Mouse (Mus musculus) gastrocnemius, adult 8-10 months (tissue): ENCODE measurements around the gene Vtcn1. TPM values are rescaled to one million over a fixed set of nuclear protein-coding genes. Genes with fewer than 3 reads are reported as not detected.
"Not testable (repeated sequence)": the region's sequence is repeated elsewhere in the genome, so short reads cannot be mapped to it uniquely, and the experiment has no call there.

Source experiments
- DNase-seq, 2 experiments: peaks; one replicate each; pipeline ENCODE4 v3.0.0; 2022; ENCODE audit warnings: low spot score in 2 of 2
- total RNA-seq, 4 experiments: library from RNA; stranded (reverse); gene quantifications; 2 replicates each; pipeline ENCODE4 v1.2.4; 2022

Vtcn1 gene
- total RNA-seq = under 1 TPM in 2 of 4 experiments, not detected in 2; 0.13 to 0.17 TPM

GRCm38 (mm10) chr3:100825225-100825965 is at the start of gene Vtcn1:
Gene Vtcn1 (plus strand): TSS chr3:100825459.
- DNase-seq = no peak

GRCm38 (mm10) chr3:100776967-100777366 is 48.3 kb upstream of the Vtcn1 start:
- DNase-seq = no peak

GRCm38 (mm10) chr3:100777568-100777967 is 47.7 kb upstream of the Vtcn1 start:
- DNase-seq = no peak

- no peak for DNase-seq
Observed at GRCm38 (mm10) chr3:100786076-100786475, 39.2 kb upstream of the Vtcn1 start.

GRCm38 (mm10) chr3:100791670-100792069 is 33.6 kb upstream of the Vtcn1 start:
- DNase-seq = no peak

GRCm38 (mm10) chr3:100793345-100793744 is 31.9 kb upstream of the Vtcn1 start:
- DNase-seq = no peak

GRCm38 (mm10) chr3:100796571-100796970 is 28.7 kb upstream of the Vtcn1 start:
- no peak for DNase-seq

- DNase-seq = no peak
Observed at GRCm38 (mm10) chr3:100797166-100798145, 27.8 kb upstream of the Vtcn1 start.

GRCm38 (mm10) chr3:100798872-100799422 is 26.3 kb upstream of the Vtcn1 start:
- no peak for DNase-seq

- DNase-seq = no peak
Observed at GRCm38 (mm10) chr3:100804975-100805374, 20.3 kb upstream of the Vtcn1 start.

GRCm38 (mm10) chr3:100805925-100806324 is 19.3 kb upstream of the Vtcn1 start:
- no peak for DNase-seq

GRCm38 (mm10) chr3:100810461-100810860 is 14.8 kb upstream of the Vtcn1 start:
- no peak for DNase-seq

- no peak for DNase-seq
Observed at GRCm38 (mm10) chr3:100811836-100812235, 13.4 kb upstream of the Vtcn1 start.

GRCm38 (mm10) chr3:100815490-100815889 is 9.8 kb upstream of the Vtcn1 start:
- DNase-seq = not testable (repeated sequence)

- no peak for DNase-seq
Observed at GRCm38 (mm10) chr3:100818709-100819108, 6.5 kb upstream of the Vtcn1 start.

- no peak for DNase-seq
Observed at GRCm38 (mm10) chr3:100819571-100819970, 5.7 kb upstream of the Vtcn1 start.

GRCm38 (mm10) chr3:100820852-100821251 is 4.4 kb upstream of the Vtcn1 start:
- DNase-seq = no peak

GRCm38 (mm10) chr3:100821276-100821675 is 4.0 kb upstream of the Vtcn1 start:
- DNase-seq = no peak

GRCm38 (mm10) chr3:100843784-100844183 is 18.5 kb downstream of the Vtcn1 start:
- DNase-seq = no peak

- no peak for DNase-seq
Observed at GRCm38 (mm10) chr3:100844366-100844765, 19.1 kb downstream of the Vtcn1 start.

GRCm38 (mm10) chr3:100848348-100848747 is 23.1 kb downstream of the Vtcn1 start:
- no peak for DNase-seq

GRCm38 (mm10) chr3:100850468-100850867 is 25.2 kb downstream of the Vtcn1 start:
- no peak for DNase-seq
